Mouse (Mus musculus) regulatory T cell (primary cell): ENCODE results near the gene Uhrf2.

Experiments used
- in situ Hi-C: fragments of 300-600 bp; cut with MboI, MseI; formaldehyde crosslinking; loops from one replicate; pipeline ENCODE4 v1.15.1; 2025; ENCODE audit warnings: high pct_unique_total_duplicates

Gene Uhrf2

DNA sequence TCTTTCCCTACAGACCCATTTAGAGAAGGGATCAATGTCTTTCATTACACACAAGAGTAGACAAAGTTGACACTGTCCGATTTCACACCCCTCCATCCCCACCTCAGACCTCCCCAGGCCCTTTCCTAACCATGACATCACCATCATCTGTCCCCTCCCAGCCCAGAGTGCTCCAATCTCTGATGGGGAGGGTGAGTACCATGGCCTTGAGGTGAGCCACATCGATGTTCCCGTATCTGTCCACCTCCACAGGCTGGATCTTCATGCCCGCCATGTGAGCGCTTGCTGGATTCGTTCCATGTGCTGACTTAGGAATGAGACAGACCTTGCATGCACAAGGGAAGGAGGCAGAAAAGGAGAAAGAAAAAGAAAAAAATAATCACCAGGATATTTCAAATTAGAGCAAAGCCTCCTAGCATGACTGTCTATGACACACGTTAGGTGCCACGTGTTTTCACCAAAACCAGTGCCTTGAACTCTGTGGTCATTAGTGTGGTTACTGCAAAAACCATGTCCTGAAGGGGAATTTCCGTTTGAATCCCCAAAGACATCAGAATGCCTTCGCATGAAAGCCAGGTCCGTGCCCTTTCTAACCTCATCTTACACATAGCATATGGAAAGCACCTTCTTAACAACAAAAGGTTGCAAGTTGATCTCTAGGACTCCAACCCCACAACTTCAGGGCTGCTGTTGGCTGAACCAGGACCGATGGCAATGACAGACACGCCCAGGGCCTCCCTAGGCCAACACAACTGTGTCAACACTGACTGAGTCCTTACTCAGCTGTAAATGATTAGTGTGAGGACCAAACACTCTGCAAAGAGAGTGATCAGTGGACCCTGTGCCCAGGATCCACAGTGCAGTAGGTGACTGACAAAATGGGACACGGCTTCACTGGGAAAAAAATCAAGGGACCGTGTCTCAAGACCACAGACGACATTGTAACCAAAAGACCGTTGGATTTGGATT lies 88.3 kb downstream of the Uhrf2 start:
- in situ Hi-C loops: no loop called here

DNA sequence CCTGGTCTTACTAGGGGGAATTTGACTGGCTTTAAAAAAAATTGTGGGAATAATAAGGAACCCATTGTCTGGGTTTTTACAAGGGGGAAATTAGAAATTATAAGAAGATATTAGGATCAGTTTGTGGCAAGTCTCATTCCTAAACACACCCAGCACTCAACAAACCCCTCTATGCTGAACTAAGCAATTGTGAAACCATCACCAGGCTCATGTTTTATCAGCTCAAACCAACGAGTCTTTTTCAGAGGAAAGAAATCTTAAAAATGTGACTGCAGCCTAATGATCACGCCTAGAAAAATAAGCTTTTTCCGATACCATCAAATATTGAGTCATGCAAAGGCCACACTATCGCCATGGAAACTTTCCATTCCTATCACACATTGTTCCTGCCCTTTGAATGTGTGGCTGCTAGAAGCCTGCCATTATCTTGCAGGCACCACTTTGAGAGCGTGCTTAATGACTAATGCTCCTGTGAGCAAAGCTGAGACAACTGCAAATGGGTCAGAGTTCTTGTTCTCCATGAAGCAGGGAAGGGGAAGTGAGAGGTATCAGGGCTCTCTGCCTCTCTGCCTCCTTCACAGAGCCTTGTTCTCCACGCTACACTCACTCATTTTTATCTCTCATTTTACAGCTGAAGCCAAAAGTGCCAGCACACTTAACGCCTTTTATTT lies 94.8 kb downstream of the Uhrf2 start:
- in situ Hi-C loops: loop anchor here (5.0 kb wide), 1 partner anchor 293 kb away; no protein-coding TSS in a partner anchor

DNA sequence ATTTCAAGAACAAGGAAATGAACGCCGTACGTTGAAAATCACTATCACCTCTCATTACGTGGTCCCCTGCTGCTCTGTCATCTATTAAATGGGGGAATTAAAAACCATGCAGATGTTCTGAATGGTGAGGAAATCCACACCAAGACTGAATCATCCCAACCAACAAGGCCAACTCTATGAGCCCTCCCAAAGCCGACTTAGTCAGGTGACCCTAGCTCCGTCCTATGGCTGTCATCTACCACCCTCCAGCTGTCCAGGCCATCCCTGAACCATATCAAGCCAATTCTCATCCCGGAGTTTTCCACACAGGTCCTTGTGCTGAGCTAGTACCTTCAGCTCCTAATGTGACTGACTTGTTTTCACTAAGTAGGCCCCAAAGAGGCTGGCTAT lies 95.4 kb downstream of the Uhrf2 start:
- in situ Hi-C loops: loop anchor here (5.0 kb wide), 1 partner anchor 293 kb away; no protein-coding TSS in a partner anchor

DNA sequence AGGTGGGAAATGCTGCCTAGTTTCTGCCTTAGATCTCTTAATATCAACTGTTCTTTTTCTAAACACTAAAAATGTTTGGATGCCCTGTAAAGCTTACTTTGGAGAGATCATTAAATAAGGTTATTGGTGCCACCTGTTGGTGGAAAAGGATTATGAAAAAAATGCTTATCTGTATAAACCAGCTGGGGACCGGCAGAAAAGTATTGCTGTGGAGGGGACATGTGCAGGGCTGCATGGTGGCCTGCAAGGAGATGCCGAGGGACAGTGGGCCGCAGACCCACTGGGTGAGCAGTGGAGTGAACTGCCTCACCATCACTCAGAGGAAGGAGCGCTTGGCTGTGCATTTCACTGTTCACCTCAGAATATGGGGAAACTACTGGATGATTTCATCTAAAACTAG lies 97.9 kb downstream of the Uhrf2 start:
- in situ Hi-C loops: loop anchor here (5.0 kb wide), 1 partner anchor 296 kb away; no protein-coding TSS in a partner anchor

DNA sequence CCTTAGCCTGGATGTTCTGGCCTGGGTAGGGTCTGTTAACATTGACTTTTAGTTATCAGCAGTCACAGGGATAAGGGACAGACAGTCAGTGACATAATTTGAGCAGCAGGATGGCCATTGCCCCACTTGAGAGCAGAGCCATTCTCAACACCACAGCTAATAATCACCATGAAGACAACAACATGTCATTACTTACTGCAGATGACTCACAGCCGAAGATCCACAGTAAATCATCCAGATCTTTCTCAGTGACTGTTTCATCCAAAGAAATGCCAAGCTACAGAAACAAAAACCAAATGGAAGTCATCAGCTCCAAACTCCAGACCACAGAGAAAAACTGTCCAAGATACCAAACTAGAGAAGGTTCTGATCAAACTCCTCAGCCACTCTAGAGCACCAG lies 106.0 kb downstream of the Uhrf2 start:
- in situ Hi-C loops: no loop called here
